Mouse (Mus musculus) urinary bladder, postnatal 4 days (tissue): ENCODE measurements around the gene Cpe.
A peak's percentile ranks its signal among the peaks of the same experiment; 100 is the strongest.

Experiments used
- DNase-seq, 2 experiments: peaks; one replicate each; pipeline ENCODE4 v3.0.0; 2021 to 2022; ENCODE audit warnings: low spot score in 2 of 2

The Cpe gene

DNA sequence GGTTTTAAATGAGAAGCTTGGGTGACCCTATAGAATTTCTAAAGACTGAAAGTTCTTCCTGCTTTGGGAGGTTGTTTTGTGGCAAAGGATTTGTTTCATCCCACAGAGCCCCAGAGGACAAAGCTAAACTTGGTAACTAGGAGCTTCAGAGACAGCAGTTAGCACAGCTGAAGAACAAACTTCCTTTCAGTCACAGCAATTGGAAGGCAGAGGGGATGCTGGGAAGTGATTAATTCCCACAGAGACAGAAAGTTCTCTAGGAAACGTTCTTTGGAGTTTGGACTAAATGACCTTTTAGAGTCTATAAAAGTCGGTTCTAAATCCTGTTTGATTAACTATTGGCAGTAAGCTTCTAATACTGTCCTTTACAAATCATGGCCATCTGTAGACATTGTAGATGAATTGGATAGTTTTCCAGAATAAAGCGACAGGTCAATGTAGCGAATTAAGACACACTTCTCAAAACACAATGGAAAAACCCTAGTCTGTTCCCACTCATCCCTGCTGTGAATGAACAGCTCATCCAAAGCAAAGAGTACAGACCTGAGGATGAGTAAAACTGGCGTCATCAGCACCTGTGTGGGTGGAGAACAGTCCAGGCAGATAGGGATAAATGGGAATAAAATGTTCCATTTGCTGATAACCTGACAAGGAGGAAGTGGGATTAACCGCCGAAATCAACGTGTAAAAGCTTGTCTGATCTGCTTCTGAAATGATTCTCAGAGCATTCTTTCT lies 58.6 kb downstream of the Cpe start:
- DNase-seq, result no peak

DNA sequence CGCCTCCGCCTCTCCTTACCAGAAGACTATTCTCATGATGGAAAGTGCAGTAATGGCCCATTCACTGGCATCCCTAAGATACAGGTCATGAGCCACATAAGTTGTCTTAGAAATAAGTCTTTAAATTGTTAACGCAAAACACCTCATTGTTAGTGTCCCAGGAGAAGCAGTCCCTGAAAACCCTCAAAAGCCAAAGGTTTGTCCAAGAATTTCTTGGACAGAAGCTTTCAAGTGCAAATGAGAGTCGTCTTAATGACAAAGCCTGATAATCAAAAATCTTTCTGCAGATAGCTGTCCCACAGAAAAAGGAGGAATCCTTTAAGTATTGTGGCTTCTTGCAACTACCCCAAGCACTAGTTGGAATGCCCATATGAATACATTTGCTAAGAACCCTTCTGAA lies 60.7 kb downstream of the Cpe start:
- no peak for DNase-seq

DNA sequence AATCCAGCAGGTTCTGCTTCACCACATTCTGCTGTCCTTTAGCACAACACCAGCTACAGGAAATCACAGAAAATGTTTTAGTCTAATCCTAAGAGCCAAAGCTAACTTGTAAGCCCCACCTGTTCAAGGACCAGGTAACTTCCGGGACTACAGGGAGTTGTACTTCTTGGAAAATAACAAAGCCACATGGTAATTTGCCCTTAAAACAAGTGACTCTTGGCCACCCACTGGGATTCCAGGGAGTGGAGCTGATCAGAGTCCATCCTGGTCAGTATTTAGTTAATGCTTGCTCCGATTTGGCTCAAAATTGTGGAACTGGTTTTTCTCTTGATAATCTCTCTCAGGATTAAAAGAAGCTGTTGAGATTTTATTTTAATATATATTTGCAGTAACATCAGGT lies 61.1 kb downstream of the Cpe start:
- no peak for DNase-seq

DNA sequence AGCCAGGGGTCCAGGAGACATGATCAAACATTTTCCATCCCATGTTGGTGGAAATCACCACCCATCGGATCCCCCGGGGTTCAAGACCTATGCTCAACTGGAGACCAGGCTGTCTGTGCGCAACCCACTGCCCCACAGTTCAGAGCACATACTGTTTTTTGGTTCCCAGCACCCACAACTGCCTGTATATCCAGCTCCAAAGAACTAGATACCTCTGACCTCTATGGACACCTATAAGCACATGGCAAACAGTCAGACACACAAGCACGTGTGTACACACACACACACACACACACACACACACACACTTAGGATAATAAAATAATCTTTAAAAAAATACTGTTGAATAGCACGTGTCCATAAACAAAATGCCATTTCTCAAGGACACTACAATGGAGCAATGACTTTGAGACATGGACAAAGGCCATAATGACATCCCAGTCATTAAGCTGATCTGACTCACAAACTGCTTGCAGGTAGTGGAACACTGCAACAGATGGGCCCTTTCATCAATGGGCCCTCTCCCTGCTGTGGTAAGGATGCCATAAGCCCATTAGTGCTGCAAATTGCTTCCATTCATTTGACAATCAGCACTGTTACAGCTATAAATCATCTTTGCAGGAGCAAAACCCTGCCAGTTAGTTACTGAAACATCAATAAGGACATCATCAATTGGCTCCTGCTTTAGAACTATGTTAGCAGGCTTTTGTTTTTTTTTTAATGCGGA lies 63.7 kb downstream of the Cpe start:
- no peak for DNase-seq

DNA sequence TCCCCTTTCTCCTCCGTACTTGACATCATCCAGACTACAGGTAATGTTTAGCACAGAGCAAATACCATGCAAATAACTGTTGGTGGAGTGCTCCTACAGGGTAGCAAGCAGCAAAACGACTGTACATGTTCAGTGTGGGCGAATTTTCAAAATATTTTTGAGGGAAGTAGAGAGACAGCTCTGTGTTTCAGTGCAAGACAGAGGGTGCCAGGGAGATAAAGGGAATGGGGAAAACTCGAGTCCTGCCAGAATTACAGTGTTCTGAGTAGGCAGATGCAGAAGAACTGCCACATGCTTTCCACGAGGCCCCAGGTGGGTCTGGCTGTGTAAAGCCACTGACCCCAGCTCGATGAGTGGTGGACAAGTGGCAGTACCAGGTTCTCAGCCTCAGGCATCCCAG lies 64.8 kb downstream of the Cpe start:
- no peak for DNase-seq

DNA sequence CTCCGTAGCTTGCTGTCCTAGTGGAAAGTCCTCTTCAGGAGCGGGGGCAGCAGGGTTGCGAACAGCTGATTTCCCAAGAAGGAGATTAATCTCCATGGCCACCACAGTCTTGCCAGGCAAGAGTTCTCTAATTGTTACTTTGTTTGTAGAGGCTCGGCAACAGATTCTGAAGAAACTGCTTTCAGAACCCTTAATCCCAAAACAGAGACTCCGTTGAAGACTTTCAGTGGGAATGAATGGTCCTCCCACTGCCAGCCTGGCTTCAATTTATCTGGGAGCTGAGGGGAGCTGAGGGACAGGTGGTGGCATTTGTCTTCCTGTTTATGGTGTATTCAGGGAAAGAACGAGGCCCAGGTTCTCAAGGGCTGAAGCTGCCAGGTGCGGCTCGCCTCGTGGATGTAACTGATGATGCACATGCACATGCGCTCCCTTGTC lies 68.2 kb downstream of the Cpe start:
- DNase-seq, result no peak

DNA sequence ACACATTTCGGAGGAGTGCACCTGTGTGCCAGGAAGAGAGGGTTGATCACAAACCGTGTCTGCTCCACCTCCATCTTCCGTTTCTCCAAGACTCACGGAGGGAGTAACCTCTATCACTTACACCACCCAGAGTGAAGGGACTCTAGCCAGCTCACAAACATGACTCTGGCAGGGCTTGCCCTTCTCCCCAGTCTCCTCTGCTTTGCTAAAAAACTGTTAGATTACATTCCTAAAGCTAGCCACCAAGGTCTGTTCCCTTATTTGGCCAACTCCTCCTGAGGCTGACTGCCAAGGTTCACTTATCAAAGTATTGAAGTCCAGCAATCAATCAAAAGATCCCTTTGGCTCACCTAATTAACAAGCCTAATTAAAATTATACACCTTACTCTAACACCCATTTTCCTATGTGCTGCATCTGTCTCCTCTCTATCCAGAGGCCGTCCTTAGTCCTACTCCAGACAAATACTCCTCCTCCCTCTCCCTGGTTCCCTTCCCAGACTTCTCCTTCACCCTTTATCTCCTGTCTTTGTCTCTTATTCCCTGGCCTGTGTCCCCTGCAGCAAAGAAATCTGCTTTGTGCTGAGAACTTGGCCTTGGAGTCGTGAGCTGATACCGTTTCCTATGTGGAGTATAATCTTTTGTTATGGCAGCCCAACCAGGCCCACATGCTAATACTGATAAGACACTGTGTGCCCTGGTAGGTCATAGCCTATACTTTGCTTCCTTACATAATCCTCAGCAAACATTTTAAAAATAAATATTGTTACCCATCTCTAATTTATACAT lies 72.3 kb downstream of the Cpe start:
- no peak for DNase-seq

DNA sequence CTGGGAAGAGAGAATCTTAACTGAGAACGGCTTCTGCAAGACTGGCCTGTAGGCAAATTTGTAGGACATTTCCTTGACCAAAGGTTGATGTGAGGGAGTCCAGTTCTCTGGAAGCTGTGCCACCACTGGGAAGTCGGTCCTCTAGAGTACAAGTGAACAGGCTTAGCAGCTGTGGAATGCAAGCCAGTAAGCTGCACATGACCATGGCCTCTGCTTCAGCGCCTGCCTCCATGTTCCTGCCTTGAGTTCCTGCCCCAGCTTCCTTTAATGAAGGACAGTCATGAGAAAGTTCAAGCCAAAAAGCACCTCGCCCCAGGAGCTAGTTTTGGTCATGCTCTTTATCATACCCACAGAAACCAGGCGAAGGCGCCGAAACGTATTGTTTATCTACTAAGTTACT lies 73.2 kb downstream of the Cpe start:
- DNase-seq, result no peak

DNA sequence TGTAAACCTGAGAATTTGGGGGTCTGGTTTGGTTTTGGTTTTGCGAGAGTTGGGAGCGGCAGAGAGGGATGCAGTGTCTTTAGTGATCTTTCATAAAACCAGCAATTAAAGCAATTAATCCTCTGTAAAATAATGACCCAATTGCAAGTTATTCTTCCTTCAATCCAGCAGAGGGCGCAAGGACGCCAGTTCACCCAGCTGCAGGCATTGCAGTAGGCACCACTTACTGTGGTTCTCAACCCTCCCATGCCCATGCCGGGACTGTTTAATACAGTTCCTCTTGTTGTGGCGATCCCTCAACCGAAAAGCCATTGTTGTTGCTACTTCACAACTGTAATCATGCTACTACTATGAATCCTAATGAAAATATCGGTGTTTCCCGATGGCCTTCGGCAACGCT lies 74.2 kb downstream of the Cpe start:
- no peak for DNase-seq

DNA sequence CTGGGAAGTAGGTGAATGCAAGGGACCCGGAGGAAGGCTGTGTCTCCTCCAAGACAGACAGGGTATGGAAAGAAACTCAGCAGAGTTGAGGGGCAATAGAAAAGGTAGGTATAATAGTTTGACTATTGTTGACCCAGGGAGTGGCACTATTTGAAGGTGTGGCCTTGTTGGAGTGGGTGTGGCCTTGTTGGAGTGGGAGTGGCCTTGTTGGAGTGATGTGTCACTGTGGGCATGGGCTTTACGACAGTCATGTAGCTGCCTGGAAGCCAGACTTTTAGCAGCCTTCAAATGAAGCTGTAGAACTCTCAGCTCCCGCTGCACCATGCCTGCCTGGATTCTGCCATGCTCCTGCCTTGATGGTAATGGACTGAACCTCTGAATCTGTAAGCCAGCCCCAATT lies 76.3 kb downstream of the Cpe start:
- no peak for DNase-seq

DNA sequence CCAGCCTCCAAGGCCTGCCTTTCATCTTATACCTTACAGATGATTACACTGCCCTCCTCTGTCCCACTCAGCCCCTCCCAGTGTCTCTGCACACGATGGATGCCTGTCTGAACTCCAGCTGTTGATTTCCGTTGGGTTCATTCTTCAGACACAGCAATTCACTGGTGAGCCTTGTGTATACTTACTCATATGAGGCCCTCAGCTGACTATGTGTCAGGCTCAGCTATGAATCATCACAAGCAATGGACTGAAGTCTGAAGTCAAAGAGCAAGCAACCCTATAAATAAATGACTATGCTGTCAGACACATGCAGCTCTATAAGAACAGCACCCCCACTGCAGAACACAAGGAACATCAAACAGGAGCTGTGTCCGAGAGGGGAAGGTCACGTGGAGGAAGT lies 77.4 kb downstream of the Cpe start:
- no peak for DNase-seq

DNA sequence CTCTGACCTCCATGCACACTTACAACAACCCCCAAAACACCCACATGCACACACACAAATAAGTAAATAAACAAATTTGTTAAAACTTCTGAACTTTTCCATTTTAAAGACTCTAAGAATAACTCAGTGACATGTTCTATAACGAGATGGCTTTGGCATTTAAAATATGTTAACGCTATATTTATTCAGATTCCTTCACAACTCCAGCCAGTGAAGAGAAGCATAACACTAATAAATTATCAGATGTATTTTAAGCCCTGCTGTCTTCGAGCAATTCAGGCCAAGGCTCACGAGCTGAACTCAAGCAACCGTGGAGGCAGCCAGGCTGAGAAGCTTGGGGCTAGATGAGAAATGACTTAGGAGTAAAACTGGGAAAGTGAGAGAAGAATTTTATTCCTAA lies 79.2 kb downstream of the Cpe start:
- no peak for DNase-seq

DNA sequence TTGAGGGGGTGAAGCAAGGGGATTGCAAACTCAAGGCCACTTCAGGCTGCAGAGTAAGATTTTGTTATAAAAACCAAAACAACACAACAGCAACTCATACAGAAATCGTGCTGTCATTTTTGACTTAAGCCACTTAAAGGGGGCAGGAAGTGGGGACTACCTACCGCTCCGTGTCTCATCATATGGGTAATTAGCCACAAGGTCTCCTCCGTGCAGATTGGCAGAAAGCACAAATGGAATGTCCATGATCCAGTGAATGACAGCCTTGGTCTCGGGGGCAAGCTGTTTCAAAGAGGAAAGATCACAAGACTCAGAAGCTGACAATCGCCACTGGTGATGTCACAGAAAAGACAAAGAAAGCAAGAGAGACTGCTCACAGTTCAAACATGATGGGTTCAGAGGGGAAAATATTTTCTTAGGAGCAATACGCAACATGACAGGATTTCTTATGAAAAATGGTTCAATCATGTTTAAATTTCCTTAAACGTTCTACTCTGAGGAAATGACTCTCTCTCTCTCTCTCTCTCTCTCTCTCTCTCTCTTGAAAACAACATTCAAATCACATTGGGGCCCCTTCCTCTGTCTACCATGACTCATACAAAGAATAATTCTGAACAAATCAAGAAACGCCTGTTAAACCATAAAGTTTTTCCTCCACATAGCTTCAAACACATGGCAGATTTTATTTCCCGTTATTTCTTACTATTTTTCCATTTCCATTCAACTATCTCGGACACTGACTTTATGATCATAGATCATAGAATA lies 81.5 kb downstream of the Cpe start:
- no peak for DNase-seq

DNA sequence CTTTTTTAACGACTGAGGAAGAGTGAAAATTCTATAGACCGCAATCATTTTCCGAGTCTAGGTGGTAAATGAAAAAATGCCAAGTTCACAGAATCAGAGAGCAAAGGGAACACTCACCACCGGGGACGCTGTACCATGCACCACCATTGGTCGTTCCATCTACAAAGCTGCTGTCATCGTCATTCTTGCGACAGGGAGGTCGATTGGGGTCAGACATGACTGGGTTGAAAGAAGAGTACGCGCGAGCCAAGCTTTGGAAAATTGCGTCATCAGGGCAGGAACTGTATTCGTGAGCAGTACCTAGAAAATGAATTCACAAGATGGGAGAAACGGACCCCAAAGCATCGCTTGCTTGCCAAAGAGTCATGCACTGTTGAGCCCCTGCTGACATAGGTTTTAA lies 83.9 kb downstream of the Cpe start:
- no peak for DNase-seq

DNA sequence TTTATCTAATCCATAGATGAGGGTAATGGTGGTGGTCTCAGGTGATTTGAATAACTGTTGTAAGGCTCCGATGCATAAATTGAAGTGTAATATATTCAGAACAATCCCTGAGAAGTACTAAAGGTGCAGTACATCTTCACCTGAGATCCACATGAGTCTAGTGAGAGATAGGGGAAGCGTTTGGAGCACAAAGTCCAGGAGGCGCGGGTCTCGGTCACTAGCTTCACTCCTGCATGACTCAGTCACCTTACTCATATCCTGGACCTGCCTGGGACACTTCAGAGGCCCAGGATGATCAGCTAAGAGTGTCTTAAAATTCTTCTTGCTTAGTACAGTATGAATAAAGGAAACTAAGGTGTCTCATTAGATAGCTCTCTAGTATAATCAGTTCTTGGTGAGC lies 86.8 kb downstream of the Cpe start:
- DNase-seq, result no peak

DNA sequence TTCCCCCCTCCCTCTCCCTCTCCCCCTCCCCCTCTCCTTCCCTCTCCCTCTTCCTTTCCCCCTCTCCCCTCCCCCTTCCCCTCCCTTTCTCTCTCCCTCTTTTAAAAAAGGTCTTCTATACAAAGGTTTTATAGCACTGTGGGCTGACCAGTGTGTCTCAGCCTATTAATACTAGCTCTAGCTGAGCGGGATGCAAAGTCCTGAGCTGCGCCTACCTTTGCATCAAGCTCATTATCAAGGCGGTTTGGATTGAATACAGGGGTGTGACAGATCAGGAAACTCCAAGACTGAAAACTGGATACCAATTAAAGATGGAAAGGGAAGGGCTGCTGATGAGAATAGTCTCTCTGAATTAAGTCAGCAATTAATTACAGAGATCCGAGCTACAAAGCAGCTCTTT lies 94.6 kb downstream of the Cpe start:
- no peak for DNase-seq

DNA sequence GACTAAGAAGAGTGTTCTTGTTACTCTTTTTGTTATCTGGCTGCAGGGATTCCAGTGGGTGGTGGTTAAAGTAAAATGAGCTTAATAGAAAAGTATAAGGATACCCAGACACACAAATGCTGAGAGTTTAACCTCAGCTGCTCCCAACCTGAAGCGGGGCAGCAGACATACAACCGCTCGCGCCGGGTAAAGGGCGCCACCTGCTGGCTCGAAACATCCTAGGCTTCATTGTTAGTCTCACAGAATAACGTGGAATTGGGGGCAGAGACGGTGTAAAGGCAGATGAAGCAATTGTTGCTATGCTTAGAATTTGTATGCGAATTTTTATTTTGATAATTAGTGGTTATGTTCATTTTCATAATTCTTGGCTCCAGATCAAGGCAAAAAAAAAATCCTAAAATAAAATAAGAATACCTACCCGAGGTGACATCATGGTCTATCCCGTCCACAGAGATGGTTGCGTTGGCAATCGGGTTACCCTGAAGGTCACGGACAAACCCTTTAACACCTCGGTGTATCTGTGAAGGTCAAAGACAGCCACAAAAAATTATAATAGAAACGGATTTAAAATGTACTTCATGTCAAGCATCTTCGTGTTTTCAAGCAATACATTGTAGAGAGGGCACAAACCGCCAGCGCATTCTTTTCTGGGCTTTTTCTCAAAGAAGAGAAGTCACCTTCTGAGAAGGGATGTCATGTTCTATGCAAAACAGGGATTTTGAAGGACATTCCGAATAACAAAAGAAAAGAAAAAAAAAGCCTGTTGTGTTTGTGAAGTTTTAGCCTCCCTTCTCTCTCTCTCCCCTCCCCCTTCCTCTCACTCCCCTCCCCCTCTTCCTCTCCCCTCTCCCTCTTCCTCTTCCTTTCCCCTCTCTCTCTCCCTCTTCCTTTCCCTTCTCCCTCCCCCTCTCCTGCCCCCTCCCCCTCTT lies 95.5 kb downstream of the Cpe start:
- DNase-seq, result peak; percentile 42 to 82

DNA sequence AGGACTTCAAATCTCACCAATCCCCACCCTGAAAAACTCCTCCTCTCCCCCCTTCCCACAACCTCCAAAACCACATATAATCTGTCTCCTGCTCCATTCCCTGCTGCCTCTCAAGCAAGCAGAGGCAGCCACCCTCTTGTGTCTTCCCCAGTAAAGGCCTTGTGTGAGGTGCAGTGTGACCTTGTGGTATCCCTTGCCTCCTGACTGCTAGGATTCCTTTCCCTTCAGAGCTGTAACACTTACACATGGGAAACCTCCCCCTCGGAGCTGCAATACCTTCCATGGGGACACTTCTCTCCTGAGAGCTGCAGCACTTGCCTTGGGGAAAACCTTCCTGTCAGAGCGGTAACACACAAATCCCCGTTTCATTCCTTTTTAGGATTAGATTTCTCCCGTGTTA lies 96.5 kb downstream of the Cpe start:
- DNase-seq, result no peak

DNA sequence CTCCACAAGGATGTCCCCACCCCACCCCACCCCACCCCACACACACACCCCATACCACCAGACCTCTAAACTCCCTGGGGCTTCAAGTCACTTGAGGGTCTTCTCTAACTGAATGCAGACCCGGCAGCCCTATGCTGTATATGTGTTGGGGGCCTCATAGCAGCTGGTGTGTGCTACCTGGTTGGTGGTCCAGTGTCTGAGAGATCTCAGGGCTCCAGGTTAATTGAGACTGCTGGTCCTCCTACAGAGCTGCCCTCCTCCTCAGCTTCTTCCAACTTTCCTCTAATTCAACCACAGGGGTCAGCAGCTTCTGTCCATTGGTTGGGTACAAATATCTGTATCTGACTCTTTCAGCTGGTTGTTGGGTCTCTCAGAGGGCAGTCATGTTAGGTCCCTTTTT lies 102.4 kb downstream of the Cpe start:
- DNase-seq, result no peak

DNA sequence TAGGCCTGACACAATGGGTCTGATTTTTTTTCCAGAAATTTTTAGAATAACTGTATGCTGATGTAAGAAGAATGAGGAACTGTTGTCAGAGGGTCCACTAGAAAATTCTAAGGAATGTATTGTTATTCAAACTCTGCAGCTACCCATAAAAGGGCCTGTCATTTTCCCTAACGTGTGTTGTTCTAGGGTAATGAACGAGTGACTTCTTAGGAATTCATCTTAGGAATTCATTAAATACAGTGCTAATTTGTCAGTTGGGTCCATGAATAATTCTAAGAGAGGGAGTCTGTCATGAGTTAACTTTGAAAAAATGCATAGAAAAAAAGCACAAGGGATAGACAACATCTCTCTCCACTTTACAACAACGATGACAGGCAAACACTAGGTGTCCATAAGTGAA lies 110.0 kb downstream of the Cpe start:
- no peak for DNase-seq

DNA sequence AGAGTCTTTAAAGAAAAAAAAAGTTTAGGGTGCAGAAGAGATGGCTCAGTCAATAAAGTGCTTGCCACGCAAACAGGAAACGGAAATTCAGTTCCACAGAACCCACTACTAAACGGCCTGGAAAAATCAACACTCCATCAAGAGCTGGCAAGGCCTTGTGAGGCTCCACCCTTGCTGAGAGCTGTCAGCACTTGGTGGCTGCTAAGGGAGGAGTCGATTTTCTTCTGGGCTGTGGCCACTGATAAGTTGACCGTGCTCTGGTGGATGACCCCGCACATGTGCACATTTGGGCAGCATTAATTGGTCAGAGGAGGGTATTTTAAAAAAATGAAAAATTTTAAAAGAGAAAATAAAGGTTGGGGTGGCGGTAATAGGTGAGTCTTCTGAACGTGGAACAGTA lies 114.6 kb downstream of the Cpe start:
- no peak for DNase-seq
